Mouse (Mus musculus) heart, embryonic 11.5 days (tissue): ENCODE results near the gene AI481877. TPM values are rescaled to one million over a fixed set of nuclear protein-coding genes. Genes with fewer than 3 reads are reported as not detected.
A peak's percentile ranks its signal among the peaks of the same experiment; 100 is the strongest.

Experiments used
- ATAC-seq: fragments of 200-750 bp; cut with Nextera tagmentation; replicated peaks from 2 replicates; pipeline ENCODE4 v1.8.0; 2017; ENCODE audit warnings: moderate library complexity; ENCODE audit not compliant: insufficient number of reproducible peaks, low FRiP score, low TSS enrichment
- H3K27ac ChIP-seq: fragments of 300-500 bp; sonication (generic); 2 replicates; pipeline ENCODE4 v1.5.1; 2014; ENCODE audit warnings: mild to moderate bottlenecking, low read depth, low read length
- H3K27me3 ChIP-seq: fragments of 300-500 bp; sonication (generic); 2 replicates; pipeline ENCODE4 v1.6.1; 2014; ENCODE audit warnings: mild to moderate bottlenecking, low read length, mixed read lengths; ENCODE audit not compliant: control insufficient read depth, insufficient read depth
- H3K36me3 ChIP-seq: fragments of 300-500 bp; sonication (generic); 2 replicates; pipeline ENCODE4 v1.6.1; 2014; ENCODE audit warnings: mild to moderate bottlenecking, low read length, moderate library complexity, mixed read lengths; ENCODE audit not compliant: control insufficient read depth, insufficient read depth
- H3K4me1 ChIP-seq: fragments of 300-500 bp; sonication (generic); 2 replicates; pipeline ENCODE4 v1.6.1; 2014; ENCODE audit warnings: low read length; ENCODE audit not compliant: control insufficient read depth, insufficient read depth
- H3K4me2 ChIP-seq: fragments of 300-500 bp; sonication (generic); 2 replicates; pipeline ENCODE4 v1.6.1; 2014; ENCODE audit warnings: mild to moderate bottlenecking, moderate library complexity
- H3K4me3 ChIP-seq: fragments of 300-500 bp; sonication (generic); 2 replicates; pipeline ENCODE4 v1.5.1; 2014; ENCODE audit warnings: low read depth, low read length
- H3K9ac ChIP-seq: fragments of 300-500 bp; sonication (generic); 2 replicates; pipeline ENCODE4 v1.6.1; 2014; ENCODE audit warnings: mild to moderate bottlenecking, low read depth, low read length, moderate library complexity
- H3K9me3 ChIP-seq: fragments of 300-500 bp; sonication (generic); replicated peaks from 2 replicates; pipeline ENCODE4 v1.6.1; 2016; ENCODE audit warnings: low read length; ENCODE audit not compliant: control insufficient read depth
- WGBS: fragments of 180-500 bp; shearing (Covaris S2); extraction: QIAGEN DNeasy Blood & Tissue Kit; methylation state at CpG from one replicate; pipeline ENCODE4 v1.1.7; 2014; ENCODE audit not compliant: insufficient replicate concordance; 5-methylcytosine and 5-hydroxymethylcytosine counted together
- polyA plus RNA-seq: library from polyadenylated mRNA; unstranded; fragments of >200 nt; fragmentation: Nextera tagmentation; extraction: Ambion mirVana; gene quantifications from 2 replicates; pipeline ENCODE4 v1.2.1, GENCODE M21; 2014

AI481877 gene
- polyA plus RNA-seq, 1 experiment from 2014 or later: not detected

DNA sequence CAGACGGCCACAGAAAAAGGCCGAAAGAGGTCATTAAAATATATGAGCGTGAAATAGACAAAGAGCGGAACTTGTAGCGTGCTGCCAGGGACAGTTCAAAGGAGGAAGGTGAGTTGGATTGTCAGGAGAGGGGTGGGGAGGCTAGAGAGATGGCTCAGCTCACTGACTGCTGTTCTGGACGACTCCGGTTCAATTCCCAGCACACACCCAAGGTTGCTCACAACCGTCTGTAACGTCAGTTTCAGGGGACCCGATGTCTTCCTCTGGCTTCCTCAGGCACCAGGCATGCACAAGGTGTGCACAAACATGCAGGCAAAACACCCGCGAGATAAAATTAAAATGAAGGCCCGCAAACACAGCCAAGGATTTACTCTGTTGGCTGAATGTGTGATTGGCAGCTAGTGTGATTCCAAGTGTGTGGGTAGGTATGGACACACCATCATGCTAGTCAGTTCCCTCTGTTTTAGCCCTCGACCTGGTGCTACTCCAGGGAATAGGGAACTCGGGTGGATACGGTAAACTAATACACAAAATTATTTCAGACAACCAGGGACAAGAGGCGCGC is 102.9 kb downstream of the AI481877 start:
- Histone ChIP-seq H3K27me3 (no peaks in the 10 kb centered on the region), H3K4me3 (peak overlapping the region; percentile 85), H3K36me3 (no peaks in the 10 kb centered on the region), H3K27ac (no peak overlapping the region), H3K4me1 (no peaks in the 10 kb centered on the region), H3K9ac (peak overlapping the region; percentile 84; the same call in 1 of the 2 replicates), H3K4me2 (peak overlapping the region; percentile 80), H3K9me3 (no peaks in the 10 kb centered on the region)
- ATAC-seq: no peak
- WGBS: 65% methylated on average over 18 of the region's 18 CpGs

DNA sequence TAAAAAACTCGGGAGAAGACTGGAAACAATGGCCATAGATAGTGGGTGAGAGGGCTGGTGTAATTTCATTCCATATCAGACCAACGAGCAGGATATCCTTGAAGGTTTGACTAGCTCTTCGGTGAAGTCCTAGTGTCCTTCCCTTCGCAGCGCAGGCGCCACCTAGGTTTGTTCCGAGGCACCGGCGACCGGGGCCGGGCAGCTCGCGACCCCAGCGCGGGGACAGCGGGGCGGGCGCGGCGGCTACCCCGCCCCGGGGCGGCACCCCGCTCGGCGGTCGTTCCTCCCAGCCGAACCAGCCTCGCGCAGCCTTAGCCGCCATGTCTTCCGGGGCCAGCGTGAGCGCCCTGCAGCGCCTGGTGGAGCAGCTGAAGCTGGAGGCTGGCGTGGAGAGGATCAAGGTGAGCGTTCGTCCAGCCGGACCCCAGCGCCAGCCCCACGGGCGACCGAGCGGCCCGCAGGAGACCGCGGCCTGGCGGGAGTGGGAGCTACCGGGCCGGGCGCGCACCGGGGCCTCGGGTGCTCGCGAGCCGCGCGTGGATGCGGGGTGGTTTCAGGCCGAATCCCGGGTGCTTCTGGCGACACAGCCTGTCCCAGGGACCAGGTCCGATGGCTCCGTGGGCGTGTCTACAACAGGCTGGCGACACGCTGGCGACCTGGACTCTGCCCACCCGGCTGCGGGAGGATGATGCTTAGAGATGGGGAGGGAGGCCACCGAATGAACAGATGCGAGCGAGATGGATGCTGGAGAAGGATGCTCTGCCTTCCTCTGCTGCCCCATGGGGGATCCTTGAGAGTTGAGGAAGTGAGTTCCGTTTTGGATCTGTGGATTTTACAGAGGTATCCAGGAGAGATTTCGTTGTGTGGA is 103.6 kb downstream of the AI481877 start, which contains the start of gene Gng10:
TSS of gene Gng10 (plus strand) at position 171 of the 868 bp plus-strand sequence.
- no peaks in the 10 kb centered on the region for H3K4me1 ChIP-seq
- peak; percentile 42 for ATAC-seq
- H3K4me3 ChIP-seq: peak within 1 kb of the TSS; percentile 85
- H3K9me3 ChIP-seq: no peaks in the 10 kb centered on the region
- H3K27me3 ChIP-seq: no peaks in the 10 kb centered on the region
- WGBS: 10% methylated on average over 76 of the region's 76 CpGs
- no peaks in the 10 kb centered on the region for H3K36me3 ChIP-seq
- peak within 1 kb of the TSS; percentile 80 for H3K4me2 ChIP-seq
- H3K9ac ChIP-seq: peak within 1 kb of the TSS; percentile 84
- H3K27ac ChIP-seq: no peak within 1 kb of the TSS

DNA sequence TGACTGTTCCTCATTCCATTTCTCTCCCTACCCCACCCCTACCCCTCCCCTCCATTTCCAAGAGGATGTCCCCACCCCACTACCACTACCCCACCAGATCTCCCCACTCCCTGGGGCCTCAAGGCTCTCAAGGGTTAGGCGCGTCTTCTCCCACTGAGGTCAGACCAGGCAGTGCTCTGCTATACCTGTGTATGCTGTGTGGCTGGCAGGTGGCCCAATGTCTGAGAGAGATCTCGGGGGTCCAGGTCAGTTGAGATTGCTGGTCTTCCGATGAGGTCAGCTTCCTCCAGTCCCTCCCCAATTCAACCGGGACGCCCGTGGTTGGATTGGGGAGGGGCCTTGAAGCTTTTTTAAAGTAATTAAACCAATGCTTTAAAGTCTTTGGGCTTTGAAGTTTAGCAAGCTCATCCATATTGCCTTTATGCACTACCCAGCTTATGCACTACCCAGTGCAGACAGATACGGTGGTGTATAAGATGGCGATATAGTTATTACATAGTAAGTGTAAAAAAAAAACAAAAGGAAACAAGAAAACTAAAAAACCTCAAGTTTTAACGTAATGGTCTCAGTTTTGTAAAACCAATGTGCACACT is 104.4 kb downstream of the AI481877 start:
- Histone ChIP-seq H3K4me2 (peak overlapping the region; percentile 80), H3K27me3 (no peaks in the 10 kb centered on the region), H3K4me3 (peak overlapping the region; percentile 85), H3K27ac (no peak overlapping the region), H3K9ac (no peak overlapping the region), H3K4me1 (no peaks in the 10 kb centered on the region), H3K36me3 (no peaks in the 10 kb centered on the region), H3K9me3 (no peaks in the 10 kb centered on the region)
- ATAC-seq: no peak
- 79% methylated on average over 10 of the region's 10 CpGs for WGBS

DNA sequence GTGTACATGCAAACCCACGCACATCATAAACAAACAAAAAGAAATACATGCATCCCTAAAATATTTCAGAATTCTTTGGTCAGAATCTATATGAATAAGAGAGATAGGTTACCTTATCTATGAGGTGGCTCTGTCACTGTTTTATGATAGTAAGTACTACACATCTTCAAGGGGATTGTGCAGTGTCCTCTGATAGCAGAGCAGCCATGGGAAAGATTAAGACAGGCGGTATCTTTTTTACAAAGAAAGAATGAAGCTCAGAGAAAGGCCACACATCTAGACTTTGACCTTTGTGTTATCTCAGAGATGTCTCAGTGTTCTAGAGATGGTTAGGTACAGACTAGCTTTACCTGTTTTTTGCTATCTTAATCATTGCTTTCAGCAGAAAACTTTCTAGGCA is 121.9 kb downstream of the AI481877 start:
- Histone ChIP-seq H3K4me2 (no peak overlapping the region), H3K27me3 (no peaks in the 10 kb centered on the region), H3K9ac (no peak overlapping the region), H3K4me1 (no peaks in the 10 kb centered on the region), H3K9me3 (no peaks in the 10 kb centered on the region), H3K27ac (no peak overlapping the region), H3K36me3 (peaks cover 7% of the 10 kb centered on the region), H3K4me3 (no peak overlapping the region)
- ATAC-seq: no peak
- WGBS: 76% methylated on average over 2 of the region's 2 CpGs

DNA sequence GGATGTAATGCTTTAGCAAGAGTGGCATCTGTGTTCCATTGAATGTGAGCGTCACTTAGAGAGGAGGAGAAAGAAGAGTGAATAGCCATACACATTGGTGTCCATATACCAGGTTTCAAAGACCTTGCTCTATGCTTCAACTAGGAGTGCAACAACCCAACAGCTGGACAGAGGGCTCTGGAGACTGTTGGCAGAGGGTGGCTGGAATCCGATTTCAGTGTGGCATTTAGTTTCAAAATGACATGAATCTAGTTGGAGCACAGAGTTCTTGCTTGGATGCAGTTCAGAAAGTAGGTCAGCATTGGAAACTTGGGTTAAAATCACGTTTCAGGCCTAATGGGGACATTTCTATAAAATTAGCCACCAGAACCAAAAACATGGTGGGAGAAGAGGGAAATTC is 123.6 kb downstream of the AI481877 start:
- ATAC-seq: no peak
- H3K4me2 ChIP-seq: no peak overlapping the region
- no peak overlapping the region for H3K4me3 ChIP-seq
- H3K27me3 ChIP-seq: no peaks in the 10 kb centered on the region
- H3K27ac ChIP-seq: no peak overlapping the region
- H3K9ac ChIP-seq: no peak overlapping the region
- no peaks in the 10 kb centered on the region for H3K9me3 ChIP-seq
- H3K36me3 ChIP-seq: peaks cover 5% of the 10 kb centered on the region
- H3K4me1 ChIP-seq: peaks cover 4% of the 10 kb centered on the region; the same call in 1 of the 2 replicates
- 84% methylated on average over 3 of the region's 3 CpGs for WGBS

DNA sequence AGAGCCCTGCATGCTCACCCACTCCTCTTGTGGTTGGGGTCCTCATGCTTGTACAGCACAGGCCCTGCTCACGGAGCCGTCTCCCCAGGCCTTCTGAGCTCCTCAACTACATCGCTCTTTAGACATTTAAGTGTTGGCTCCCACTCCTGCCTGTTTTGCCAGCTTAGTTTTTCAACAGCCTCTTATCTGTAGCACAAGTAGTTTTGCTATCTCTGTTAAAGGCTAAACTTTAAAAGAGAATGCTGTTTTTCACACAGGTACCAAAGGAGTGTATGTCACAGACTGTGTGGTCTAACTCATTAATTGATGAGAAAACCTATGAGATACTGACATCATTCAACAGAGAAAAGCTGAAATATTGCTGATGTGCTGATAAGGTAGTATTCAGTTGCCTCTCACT is 127.3 kb downstream of the AI481877 start:
- H3K9me3 ChIP-seq: no peaks in the 10 kb centered on the region
- H3K27me3 ChIP-seq: no peaks in the 10 kb centered on the region
- H3K4me1 ChIP-seq: peaks cover 4% of the 10 kb centered on the region; the same call in 1 of the 2 replicates
- no peak overlapping the region for H3K27ac ChIP-seq
- no peak overlapping the region for H3K9ac ChIP-seq
- 38% methylated on average over 3 of the region's 3 CpGs for WGBS
- no peak overlapping the region for H3K4me2 ChIP-seq
- no peaks in the 10 kb centered on the region for H3K36me3 ChIP-seq
- ATAC-seq: no peak
- no peak overlapping the region for H3K4me3 ChIP-seq

DNA sequence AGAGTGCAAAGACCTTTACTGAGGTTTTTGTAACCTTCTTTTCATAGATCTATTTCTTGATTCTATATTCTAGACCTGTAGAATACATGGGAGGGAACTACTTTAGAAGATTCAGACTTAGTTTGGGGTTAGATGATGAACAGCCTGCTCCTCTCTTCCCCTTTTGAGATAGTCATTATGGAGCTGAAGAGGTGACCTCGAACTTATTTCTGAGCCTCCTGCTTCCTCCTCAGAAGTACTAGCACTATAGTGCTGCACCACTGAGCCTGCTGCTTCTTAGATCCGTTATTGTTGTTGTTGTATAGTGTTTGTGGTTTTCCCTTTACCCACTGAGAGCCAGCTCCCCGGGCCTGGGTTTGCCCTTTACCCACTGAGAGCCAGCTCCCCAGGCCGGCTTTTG is 129.1 kb downstream of the AI481877 start:
- no peak overlapping the region for H3K27ac ChIP-seq
- no peak overlapping the region for H3K4me3 ChIP-seq
- peaks cover 12% of the 10 kb centered on the region for H3K4me1 ChIP-seq
- ATAC-seq: no peak
- H3K27me3 ChIP-seq: no peaks in the 10 kb centered on the region
- no peak overlapping the region for H3K4me2 ChIP-seq
- 74% methylated on average over 4 of the region's 4 CpGs for WGBS
- H3K36me3 ChIP-seq: no peaks in the 10 kb centered on the region
- no peaks in the 10 kb centered on the region for H3K9me3 ChIP-seq
- no peak overlapping the region for H3K9ac ChIP-seq

DNA sequence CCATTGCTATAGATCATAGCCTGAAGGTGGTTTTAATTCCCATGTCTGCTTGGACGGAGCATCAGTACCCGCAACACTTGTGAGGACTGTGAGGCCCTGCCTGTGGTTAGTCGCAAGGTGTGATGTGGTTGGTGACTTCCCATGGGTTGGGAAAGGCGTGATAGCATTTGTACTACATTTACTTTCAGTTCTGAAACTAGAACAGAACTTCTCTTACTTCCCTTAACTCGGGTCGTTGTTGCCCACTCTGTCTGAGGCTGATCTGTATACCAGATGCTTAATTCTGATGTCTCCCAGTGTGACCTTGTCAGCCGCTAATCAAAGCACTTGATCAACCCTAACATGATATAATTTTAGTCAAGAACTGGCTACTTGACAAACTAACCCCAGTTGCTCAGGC is 129.6 kb downstream of the AI481877 start:
- Histone ChIP-seq H3K27ac (no peak overlapping the region), H3K9me3 (no peaks in the 10 kb centered on the region), H3K27me3 (no peaks in the 10 kb centered on the region), H3K4me2 (no peak overlapping the region), H3K4me3 (no peak overlapping the region), H3K36me3 (no peaks in the 10 kb centered on the region), H3K4me1 (peaks cover 17% of the 10 kb centered on the region), H3K9ac (no peak overlapping the region)
- 90% methylated on average over 7 of the region's 7 CpGs for WGBS
- ATAC-seq: no peak
